Mouse (Mus musculus): ENCODE measurements around the gene 5530401A14Rik. TPM values are rescaled to one million over a fixed set of nuclear protein-coding genes. Genes with fewer than 3 reads are reported as not detected.
A peak's percentile ranks its signal among the peaks of the same experiment; 100 is the strongest.

5530401A14Rik gene
- polyA plus RNA-seq, 1 experiment = not detected

- peak overlapping the region; percentile 20 for H3ac ChIP-seq (ENCODE audit: control insufficient read depth, insufficient read length, low read depth)
- no peaks in the 10 kb centered on the region for H3K79me3 ChIP-seq (ENCODE audit: low read depth)
- no peak overlapping the region for H3K4me3 ChIP-seq (ENCODE audit: insufficient read depth, poor library complexity, severe bottlenecking)
- H3K79me2 ChIP-seq (ENCODE audit: control insufficient read depth, insufficient read depth) = no peaks in the 10 kb centered on the region
- H3K36me3 ChIP-seq (ENCODE audit: control insufficient read depth, insufficient read depth) = no peaks in the 10 kb centered on the region
- H3K27me3 ChIP-seq (ENCODE audit: control insufficient read depth, insufficient read depth, insufficient read length) = no peaks in the 10 kb centered on the region
- TF ChIP-seq MAX (IDR thresholded peaks at IDR 0.05) (peak; percentile 74), USF1 (IDR thresholded peaks at IDR 0.05; ENCODE audit: low read depth) (no peak), MYOG (IDR thresholded peaks at IDR 0.05; ENCODE audit: control insufficient read depth, extremely low read depth, insufficient read length) (no peak), CEBPB (IDR thresholded peaks at IDR 0.05; ENCODE audit: low read depth) (peak; percentile 4), FOSL1 (IDR thresholded peaks at IDR 0.05; ENCODE audit: insufficient read depth, low read length, poor library complexity, severe bottlenecking) (peak; percentile 14), CTCF (IDR thresholded peaks at IDR 0.05; ENCODE audit: control insufficient read depth, insufficient read depth, insufficient read length) (no peak), MYOD1 (IDR thresholded peaks at IDR 0.05; ENCODE audit: control insufficient read depth, insufficient read length, low read depth) (peak; percentile 94)
Observed at GRCm38 (mm10) chr11:81909397-81909894, 49.0 kb downstream of the 5530401A14Rik start.

DNA sequence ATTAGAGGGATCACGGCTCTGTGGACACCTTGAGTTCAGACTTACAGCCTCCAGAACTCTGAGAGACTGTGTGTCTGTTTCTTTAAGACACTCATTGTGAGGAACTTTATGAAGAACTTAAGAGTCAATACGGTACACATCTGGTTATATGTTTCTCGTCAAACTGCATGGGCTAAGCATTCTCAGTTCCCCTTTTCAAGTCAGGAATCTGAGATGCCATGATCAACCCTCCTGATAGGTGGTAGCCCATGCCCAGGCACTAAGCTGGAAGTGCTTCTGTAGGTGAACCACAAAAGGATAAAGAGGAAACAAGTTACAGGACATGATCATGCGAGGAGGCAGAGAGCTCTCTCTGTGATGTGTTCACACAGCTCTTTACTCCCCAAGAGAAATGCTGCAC, 52.6 kb downstream of the 5530401A14Rik start:
- TF ChIP-seq FOSL1 (IDR thresholded peaks at IDR 0.05; ENCODE audit: insufficient read depth, low read length, poor library complexity, severe bottlenecking) = no peak
- no peak for TF ChIP-seq MYOG (IDR thresholded peaks at IDR 0.05; ENCODE audit: control insufficient read depth, extremely low read depth, insufficient read length)
- no peak for TF ChIP-seq CEBPB (IDR thresholded peaks at IDR 0.05; ENCODE audit: low read depth)
- TF ChIP-seq CTCF (IDR thresholded peaks at IDR 0.05; ENCODE audit: control insufficient read depth, insufficient read depth, insufficient read length) = no peak
- no peak for TF ChIP-seq MYOD1 (IDR thresholded peaks at IDR 0.05; ENCODE audit: control insufficient read depth, insufficient read length, low read depth)
- TF ChIP-seq MAX (IDR thresholded peaks at IDR 0.05) = no peak
- TF ChIP-seq USF1 (IDR thresholded peaks at IDR 0.05; ENCODE audit: low read depth) = no peak
- Histone ChIP-seq H3ac (ENCODE audit: control insufficient read depth, insufficient read length, low read depth) (no peak overlapping the region), H3K79me2 (ENCODE audit: control insufficient read depth, insufficient read depth) (no peaks in the 10 kb centered on the region), H3K4me3 (ENCODE audit: insufficient read depth, poor library complexity, severe bottlenecking) (no peak overlapping the region), H3K36me3 (ENCODE audit: control insufficient read depth, insufficient read depth) (no peaks in the 10 kb centered on the region), H3K27me3 (ENCODE audit: control insufficient read depth, insufficient read depth, insufficient read length) (no peaks in the 10 kb centered on the region), H3K79me3 (ENCODE audit: low read depth) (no peaks in the 10 kb centered on the region)

- TF ChIP-seq MYOG (IDR thresholded peaks at IDR 0.05; ENCODE audit: control insufficient read depth, extremely low read depth, insufficient read length) (no peak), CEBPB (IDR thresholded peaks at IDR 0.05; ENCODE audit: low read depth) (no peak), FOSL1 (IDR thresholded peaks at IDR 0.05; ENCODE audit: insufficient read depth, low read length, poor library complexity, severe bottlenecking) (no peak), CTCF (IDR thresholded peaks at IDR 0.05; ENCODE audit: control insufficient read depth, insufficient read depth, insufficient read length) (no peak), MYOD1 (IDR thresholded peaks at IDR 0.05; ENCODE audit: control insufficient read depth, insufficient read length, low read depth) (no peak), USF1 (IDR thresholded peaks at IDR 0.05; ENCODE audit: low read depth) (no peak), MAX (IDR thresholded peaks at IDR 0.05) (no peak)
- Histone ChIP-seq H3K27me3 (ENCODE audit: control insufficient read depth, insufficient read depth, insufficient read length) (no peaks in the 10 kb centered on the region), H3K4me3 (ENCODE audit: insufficient read depth, poor library complexity, severe bottlenecking) (no peak overlapping the region), H3K79me3 (ENCODE audit: low read depth) (no peaks in the 10 kb centered on the region), H3K79me2 (ENCODE audit: control insufficient read depth, insufficient read depth) (no peaks in the 10 kb centered on the region), H3ac (ENCODE audit: control insufficient read depth, insufficient read length, low read depth) (no peak overlapping the region), H3K36me3 (ENCODE audit: control insufficient read depth, insufficient read depth) (no peaks in the 10 kb centered on the region)
Observed at GRCm38 (mm10) chr11:81915501-81915900, 55.0 kb downstream of the 5530401A14Rik start.

- Histone ChIP-seq H3K79me2 (ENCODE audit: control insufficient read depth, insufficient read depth) (no peaks in the 10 kb centered on the region), H3K27me3 (ENCODE audit: control insufficient read depth, insufficient read depth, insufficient read length) (no peaks in the 10 kb centered on the region)
- TF ChIP-seq CEBPB (IDR thresholded peaks at IDR 0.05; ENCODE audit: low read depth) = no peak
- TF ChIP-seq MYOG (IDR thresholded peaks at IDR 0.05; ENCODE audit: control insufficient read depth, extremely low read depth, insufficient read length) = no peak
- TF ChIP-seq USF1 (IDR thresholded peaks at IDR 0.05; ENCODE audit: low read depth) = no peak
- peak; percentile 33 for TF ChIP-seq MYOD1 (IDR thresholded peaks at IDR 0.05; ENCODE audit: control insufficient read depth, insufficient read length, low read depth)
- TF ChIP-seq FOSL1 (IDR thresholded peaks at IDR 0.05; ENCODE audit: insufficient read depth, low read length, poor library complexity, severe bottlenecking) = no peak
Observed at GRCm38 (mm10) chr11:81923096-81923495, 62.6 kb downstream of the 5530401A14Rik start.

DNA sequence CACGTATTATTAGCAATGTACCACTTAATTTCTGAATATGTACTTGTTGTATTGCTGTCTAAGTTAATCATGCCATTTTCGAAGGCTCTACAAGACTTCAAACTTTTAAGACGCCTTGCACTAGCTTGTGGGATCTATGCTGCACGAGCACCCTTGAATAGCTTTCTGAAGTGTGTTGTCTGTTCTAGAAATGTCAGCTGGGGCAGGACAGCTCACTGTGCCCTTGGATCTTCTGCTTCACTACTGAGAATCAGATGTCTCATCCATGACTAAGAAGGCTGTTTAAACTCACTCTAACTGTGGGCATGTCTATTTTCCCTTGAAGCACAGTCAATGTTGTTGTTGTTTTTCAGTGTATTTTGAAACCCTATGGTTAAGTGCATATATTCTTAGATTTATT, 63.2 kb downstream of the 5530401A14Rik start:
- H3K36me3 ChIP-seq (ENCODE audit: control insufficient read depth, insufficient read depth) = no peaks in the 10 kb centered on the region
- no peaks in the 10 kb centered on the region for H3K79me2 ChIP-seq (ENCODE audit: control insufficient read depth, insufficient read depth)
- TF ChIP-seq USF1 (IDR thresholded peaks at IDR 0.05; ENCODE audit: low read depth) (no peak), MYOD1 (IDR thresholded peaks at IDR 0.05; ENCODE audit: control insufficient read depth, insufficient read length, low read depth) (no peak), MYOG (IDR thresholded peaks at IDR 0.05; ENCODE audit: control insufficient read depth, extremely low read depth, insufficient read length) (no peak), MAX (IDR thresholded peaks at IDR 0.05) (no peak), FOSL1 (IDR thresholded peaks at IDR 0.05; ENCODE audit: insufficient read depth, low read length, poor library complexity, severe bottlenecking) (no peak), CEBPB (IDR thresholded peaks at IDR 0.05; ENCODE audit: low read depth) (no peak), CTCF (IDR thresholded peaks at IDR 0.05; ENCODE audit: control insufficient read depth, insufficient read depth, insufficient read length) (no peak)
- H3K79me3 ChIP-seq (ENCODE audit: low read depth) = no peaks in the 10 kb centered on the region
- H3K27me3 ChIP-seq (ENCODE audit: control insufficient read depth, insufficient read depth, insufficient read length) = no peaks in the 10 kb centered on the region
- H3ac ChIP-seq (ENCODE audit: control insufficient read depth, insufficient read length, low read depth) = no peak overlapping the region
- H3K4me3 ChIP-seq (ENCODE audit: insufficient read depth, poor library complexity, severe bottlenecking) = no peak overlapping the region

More at GRCm38 (mm10) chr11:81923096-81923495, 62.6 kb downstream of the 5530401A14Rik start:
- no peaks in the 10 kb centered on the region for H3K79me3 ChIP-seq (ENCODE audit: low read depth)
- H3K4me3 ChIP-seq (ENCODE audit: insufficient read depth, poor library complexity, severe bottlenecking) = no peak overlapping the region
- no peaks in the 10 kb centered on the region for H3K36me3 ChIP-seq (ENCODE audit: control insufficient read depth, insufficient read depth)
- no peak overlapping the region for H3ac ChIP-seq (ENCODE audit: control insufficient read depth, insufficient read length, low read depth)

GRCm38 (mm10) chr11:81926393-81926792, 65.9 kb downstream of the 5530401A14Rik start:
- H3K27me3 ChIP-seq (ENCODE audit: control insufficient read depth, insufficient read depth, insufficient read length) = no peaks in the 10 kb centered on the region
- no peaks in the 10 kb centered on the region for H3K79me2 ChIP-seq (ENCODE audit: control insufficient read depth, insufficient read depth)
- no peak overlapping the region for H3K4me3 ChIP-seq (ENCODE audit: insufficient read depth, poor library complexity, severe bottlenecking)
- no peak overlapping the region for H3ac ChIP-seq (ENCODE audit: control insufficient read depth, insufficient read length, low read depth)
- TF ChIP-seq MAX (IDR thresholded peaks at IDR 0.05) (no peak), MYOG (IDR thresholded peaks at IDR 0.05; ENCODE audit: control insufficient read depth, extremely low read depth, insufficient read length) (no peak), MYOD1 (IDR thresholded peaks at IDR 0.05; ENCODE audit: control insufficient read depth, insufficient read length, low read depth) (no peak), CTCF (IDR thresholded peaks at IDR 0.05; ENCODE audit: control insufficient read depth, insufficient read depth, insufficient read length) (no peak), FOSL1 (IDR thresholded peaks at IDR 0.05; ENCODE audit: insufficient read depth, low read length, poor library complexity, severe bottlenecking) (no peak), CEBPB (IDR thresholded peaks at IDR 0.05; ENCODE audit: low read depth) (no peak), USF1 (IDR thresholded peaks at IDR 0.05; ENCODE audit: low read depth) (no peak)
- H3K36me3 ChIP-seq (ENCODE audit: control insufficient read depth, insufficient read depth) = no peaks in the 10 kb centered on the region
- no peaks in the 10 kb centered on the region for H3K79me3 ChIP-seq (ENCODE audit: low read depth)

Data from C2C12 (cell line).